Mouse (Mus musculus) embryonic fibroblast, embryonic 13.5 days (primary cell): ENCODE measurements around the gene Rnf114. TPM values are rescaled to one million over a fixed set of nuclear protein-coding genes. Genes with fewer than 3 reads are reported as not detected.

Source experiments
- H3K27ac ChIP-seq: 2 replicates; pipeline ENCODE4 v1.5.1; 2012; ENCODE audit warnings: low read length, control low read depth, inconsistent platforms; ENCODE audit not compliant: insufficient read depth
- H3K4me1 ChIP-seq: 2 replicates; pipeline ENCODE4 v1.6.1; 2011; ENCODE audit warnings: low read length; ENCODE audit not compliant: control insufficient read depth, insufficient read depth
- H3K4me3 ChIP-seq: 2 replicates; pipeline ENCODE4 v1.5.1; 2011; ENCODE audit warnings: mild to moderate bottlenecking, control low read depth, low read length; ENCODE audit not compliant: insufficient read depth
- CTCF ChIP-seq: IDR thresholded peaks from 2 replicates; pipeline ENCODE4 v1.5.1; 2011; ENCODE audit warnings: mild to moderate bottlenecking, control low read depth, low read length, moderate library complexity, borderline replicate concordance; ENCODE audit not compliant: insufficient read depth
- POLR2A ChIP-seq: IDR thresholded peaks from 2 replicates; pipeline ENCODE4 v1.6.1; 2011; ENCODE audit warnings: low read depth, mild to moderate bottlenecking, control low read depth, low read length, moderate library complexity
- polyA plus RNA-seq: library from polyadenylated mRNA; stranded (reverse); fragments of >200 nt; gene quantifications from 2 replicates; pipeline ENCODE4 v1.2.4, GENCODE M21; 2011; ENCODE audit warnings: low read depth; ENCODE audit not compliant: missing spikeins, insufficient read length

Rnf114 gene
- polyA plus RNA-seq, 1 experiment = 44.9 TPM

DNA sequence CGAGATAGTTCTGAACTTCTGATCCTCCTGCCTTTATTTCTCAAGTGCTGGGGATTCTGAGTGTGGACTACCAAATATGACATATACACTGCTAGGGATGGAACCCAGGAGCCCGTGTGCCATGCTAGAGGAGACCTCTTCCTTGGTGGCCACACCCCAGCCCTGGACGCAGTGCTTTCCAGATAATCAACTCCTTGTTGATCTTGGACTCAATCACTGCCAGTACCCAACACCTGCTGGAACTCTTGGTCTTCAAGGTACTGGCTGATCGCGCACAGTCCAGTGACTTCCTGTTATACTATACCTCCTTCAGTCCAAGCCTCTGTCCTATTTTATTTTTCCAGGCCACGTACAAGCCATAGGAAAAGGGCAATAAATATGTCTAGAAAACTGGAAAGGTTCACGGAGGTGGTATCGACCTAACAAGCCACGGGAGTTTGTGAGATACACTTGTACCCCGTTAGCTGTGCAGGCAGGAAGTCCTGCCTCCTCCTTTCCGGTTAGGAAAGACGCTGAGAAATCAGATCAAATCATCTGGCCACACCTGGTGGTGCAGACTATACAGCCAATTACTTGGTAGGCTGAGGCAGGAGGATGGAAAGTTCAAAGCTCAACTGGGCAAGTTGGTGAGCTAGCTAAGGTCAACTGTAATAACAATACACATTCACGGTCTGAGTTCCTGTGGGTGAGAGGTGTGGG lies 10.3 kb downstream of the Rnf114 start:
- TF ChIP-seq POLR2A = no peak; the same call in none of the 2 replicates
- TF ChIP-seq CTCF = no peak

DNA sequence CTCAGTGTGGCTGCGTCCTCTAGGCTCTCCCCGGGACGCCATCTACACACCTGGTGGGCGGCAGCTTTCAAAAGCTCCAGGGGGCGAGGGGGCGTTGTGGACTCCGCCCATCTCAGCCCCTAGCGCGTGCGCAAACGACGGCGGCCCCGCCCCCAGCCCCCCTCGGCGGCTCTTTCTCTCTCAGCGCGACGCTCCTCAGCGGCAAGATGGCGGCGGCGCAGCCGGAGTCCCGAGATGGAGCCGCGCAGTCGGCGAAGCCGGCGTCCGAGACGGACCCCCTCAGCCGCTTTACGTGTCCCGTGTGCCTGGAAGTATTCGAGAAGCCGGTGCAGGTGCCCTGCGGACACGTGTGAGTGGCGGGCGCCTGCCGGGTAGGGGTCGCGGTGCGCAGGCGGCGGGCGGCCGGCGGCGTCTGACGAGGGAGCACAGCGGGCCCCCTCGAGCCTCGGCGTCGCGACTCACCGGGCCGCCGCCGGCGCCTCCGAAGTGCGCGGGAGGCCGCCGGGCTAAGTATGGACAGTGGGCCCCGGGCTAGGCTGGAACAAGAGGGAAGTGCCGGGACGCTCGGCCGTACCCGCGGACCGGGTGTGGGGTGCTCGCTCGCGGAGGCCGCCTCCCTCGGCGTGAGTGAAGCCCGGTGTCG lies 10.9 kb downstream of the Rnf114 start:
- TF ChIP-seq POLR2A (peak; percentile 69; the same call in 1 of the 2 replicates), CTCF (no peak)
- peaks cover 9% of the 10 kb centered on the region; the same call in 1 of the 2 replicates for H3K4me1 ChIP-seq
- peak overlapping the region; percentile 9; the same call in 1 of the 2 replicates for H3K27ac ChIP-seq
- peak overlapping the region; percentile 86 for H3K4me3 ChIP-seq

More for the DNA sequence above, 10.3 kb downstream of the Rnf114 start:
- no peak overlapping the region for H3K27ac ChIP-seq
- peaks cover 9% of the 10 kb centered on the region; the same call in 1 of the 2 replicates for H3K4me1 ChIP-seq
- H3K4me3 ChIP-seq = peak overlapping the region; percentile 86

DNA sequence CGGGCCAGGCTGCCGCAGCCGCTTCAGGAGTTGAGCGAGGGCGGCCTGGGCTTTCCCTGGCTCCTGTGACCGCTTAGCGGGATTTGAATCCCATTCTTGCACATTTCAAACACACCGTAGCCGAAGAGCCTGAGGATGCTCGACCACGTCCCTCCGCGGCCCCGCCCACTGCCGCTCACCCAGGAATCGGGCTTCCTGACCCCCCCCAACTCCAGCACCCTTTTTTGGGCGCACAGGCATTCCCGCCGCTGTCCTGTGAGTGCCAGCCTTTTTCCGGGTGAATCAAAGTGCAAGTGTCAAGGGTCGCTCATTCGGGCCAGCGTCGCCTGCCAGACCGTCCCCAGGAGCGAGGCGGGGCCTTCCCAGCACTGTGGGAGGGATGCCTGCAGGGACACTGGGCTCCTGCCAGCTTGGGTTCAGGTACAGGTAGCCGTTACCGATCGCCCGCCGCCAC lies 11.5 kb downstream of the Rnf114 start:
- Histone ChIP-seq H3K27ac (peak overlapping the region; percentile 9; the same call in 1 of the 2 replicates), H3K4me3 (peak overlapping the region; percentile 86), H3K4me1 (peaks cover 9% of the 10 kb centered on the region; the same call in 1 of the 2 replicates)
- no peak for TF ChIP-seq POLR2A
- TF ChIP-seq CTCF = no peak

DNA sequence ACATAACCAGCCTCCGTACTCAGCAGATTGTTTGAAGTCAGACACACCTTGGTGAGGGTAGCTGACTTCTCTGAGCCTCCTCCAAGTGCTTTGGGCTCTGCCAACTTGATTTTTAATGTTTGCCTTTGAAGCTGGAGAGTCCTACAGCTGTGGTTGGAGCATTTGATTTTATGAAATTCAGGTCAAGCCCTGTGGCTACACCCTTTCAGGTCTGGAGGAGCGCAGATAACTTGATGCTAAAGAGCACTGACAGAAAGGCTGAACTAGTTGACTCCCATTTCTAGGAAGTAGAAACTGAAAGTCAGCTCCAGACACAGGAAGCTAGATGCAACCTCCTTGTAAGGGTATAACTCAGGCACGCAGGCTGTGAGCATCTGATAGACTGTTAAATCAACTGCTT lies 12.7 kb downstream of the Rnf114 start:
- Histone ChIP-seq H3K27ac (no peak overlapping the region), H3K4me1 (peaks cover 9% of the 10 kb centered on the region; the same call in 1 of the 2 replicates), H3K4me3 (no peak overlapping the region)
- TF ChIP-seq CTCF = no peak
- no peak for TF ChIP-seq POLR2A

DNA sequence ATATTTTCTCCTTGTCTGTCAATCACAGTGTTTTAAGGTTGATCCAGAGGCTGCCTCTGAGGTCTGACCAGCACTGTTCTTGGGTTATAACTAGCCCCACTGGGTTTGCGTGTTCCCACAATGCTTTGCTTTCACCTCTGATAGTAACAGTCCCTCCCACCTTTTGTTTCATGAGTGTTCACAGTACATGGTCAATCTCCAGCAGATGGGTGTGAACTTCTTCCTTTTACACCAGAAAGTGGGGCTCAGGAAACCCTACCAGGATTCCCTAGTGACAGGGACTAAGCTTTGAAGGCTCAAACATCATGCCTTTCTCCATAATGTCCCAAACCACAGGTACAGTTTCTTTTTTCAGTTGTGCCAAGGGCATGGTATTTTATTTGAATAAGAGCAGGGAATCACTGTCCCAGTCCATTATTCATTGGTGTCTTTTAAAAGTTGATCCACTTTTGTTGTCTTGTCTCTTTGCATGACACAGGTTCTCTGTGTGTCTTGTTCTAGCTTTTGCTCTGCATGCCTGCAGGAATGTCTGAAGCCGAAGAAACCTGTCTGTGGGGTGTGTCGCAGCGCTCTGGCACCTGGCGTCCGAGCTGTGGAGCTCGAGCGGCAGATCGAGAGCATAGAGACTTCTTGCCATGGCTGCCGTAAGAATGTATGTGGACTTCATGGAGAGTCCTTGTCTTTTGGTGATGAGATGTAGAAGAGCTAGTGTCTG lies 14.3 kb downstream of the Rnf114 start:
- H3K4me3 ChIP-seq = no peak overlapping the region
- TF ChIP-seq CTCF (no peak), POLR2A (no peak)
- peaks cover 9% of the 10 kb centered on the region; the same call in 1 of the 2 replicates for H3K4me1 ChIP-seq

DNA sequence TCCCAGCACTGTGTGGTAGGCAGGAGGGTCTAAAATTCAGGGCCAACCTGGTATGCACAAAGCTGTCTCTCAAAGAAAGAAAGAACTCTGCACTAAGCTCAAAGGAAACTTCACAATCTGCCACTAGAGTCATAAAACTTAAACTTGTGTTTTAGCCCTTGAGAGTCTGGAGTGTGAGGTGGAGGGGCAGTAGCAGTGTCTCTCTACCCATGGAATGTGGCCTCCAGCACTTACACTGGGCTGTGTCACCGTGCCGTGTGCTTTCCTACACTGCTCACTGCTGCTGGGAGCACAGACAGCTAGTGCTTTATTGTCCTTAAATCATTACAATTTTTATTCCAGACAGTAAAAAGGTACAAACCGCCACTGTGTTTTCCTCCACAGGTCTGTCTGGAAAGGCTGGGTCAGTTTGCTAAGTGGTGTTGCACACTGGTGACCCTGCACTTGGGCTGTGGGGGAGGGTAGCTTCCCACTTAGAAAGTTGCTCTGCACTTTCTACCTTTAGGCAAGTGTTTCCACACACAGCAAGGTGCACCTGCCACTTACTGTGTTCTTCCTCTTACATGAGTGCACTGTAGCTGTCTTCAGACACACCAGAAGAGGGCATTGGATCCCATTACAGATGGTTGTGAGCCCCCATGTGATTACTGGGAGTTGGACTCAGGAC lies 15.4 kb downstream of the Rnf114 start:
- TF ChIP-seq POLR2A (no peak), CTCF (no peak)
- Histone ChIP-seq H3K4me1 (peaks cover 9% of the 10 kb centered on the region; the same call in 1 of the 2 replicates), H3K27ac (no peak overlapping the region), H3K4me3 (no peak overlapping the region)

More for the DNA sequence above, 14.3 kb downstream of the Rnf114 start:
- no peak overlapping the region for H3K27ac ChIP-seq

DNA sequence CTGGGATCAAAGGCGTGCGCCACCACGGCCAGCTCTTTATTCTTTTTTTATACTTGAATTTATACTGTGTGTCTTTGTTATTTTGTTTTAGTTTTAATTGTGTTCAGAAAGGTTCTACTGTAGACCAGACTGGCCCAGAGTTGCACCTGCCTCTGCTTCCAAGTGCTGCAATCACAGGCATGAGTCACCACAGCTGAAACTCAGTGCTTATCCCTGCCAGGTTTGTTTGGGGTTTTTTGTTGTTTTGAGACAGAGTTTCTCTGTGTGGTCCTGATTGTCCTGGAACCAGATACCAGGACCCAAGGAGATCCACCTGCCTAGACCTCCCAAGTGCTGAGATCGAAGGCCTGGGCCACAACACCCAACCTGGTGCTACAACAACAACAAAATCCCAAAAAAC lies 16.1 kb downstream of the Rnf114 start:
- Histone ChIP-seq H3K4me1 (peaks cover 9% of the 10 kb centered on the region; the same call in 1 of the 2 replicates), H3K4me3 (no peak overlapping the region), H3K27ac (no peak overlapping the region)
- TF ChIP-seq POLR2A (no peak), CTCF (no peak)

DNA sequence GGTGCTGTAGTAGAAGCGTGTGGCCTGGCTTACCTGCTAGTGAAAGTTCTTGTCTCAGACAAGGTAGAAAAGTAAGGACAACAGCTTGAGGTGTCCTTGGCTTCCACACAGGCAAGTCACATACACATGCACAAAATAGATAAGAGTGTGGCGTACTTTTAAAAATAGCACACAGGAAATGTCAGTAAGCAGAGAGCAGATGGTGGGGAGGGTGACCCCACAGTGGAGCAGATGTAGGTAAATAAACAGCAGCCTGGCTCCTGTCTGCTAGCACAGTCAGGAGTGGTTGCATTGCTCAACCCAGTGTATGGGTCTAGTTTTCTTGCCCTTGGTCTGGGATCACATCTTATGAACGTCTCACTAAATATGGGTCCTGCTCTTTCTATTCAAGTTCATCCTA lies 18.0 kb downstream of the Rnf114 start:
- peaks cover 1% of the 10 kb centered on the region; the same call in 1 of the 2 replicates for H3K4me1 ChIP-seq
- TF ChIP-seq POLR2A = no peak
- no peak for TF ChIP-seq CTCF
- no peak overlapping the region for H3K27ac ChIP-seq
- H3K4me3 ChIP-seq = no peak overlapping the region

DNA sequence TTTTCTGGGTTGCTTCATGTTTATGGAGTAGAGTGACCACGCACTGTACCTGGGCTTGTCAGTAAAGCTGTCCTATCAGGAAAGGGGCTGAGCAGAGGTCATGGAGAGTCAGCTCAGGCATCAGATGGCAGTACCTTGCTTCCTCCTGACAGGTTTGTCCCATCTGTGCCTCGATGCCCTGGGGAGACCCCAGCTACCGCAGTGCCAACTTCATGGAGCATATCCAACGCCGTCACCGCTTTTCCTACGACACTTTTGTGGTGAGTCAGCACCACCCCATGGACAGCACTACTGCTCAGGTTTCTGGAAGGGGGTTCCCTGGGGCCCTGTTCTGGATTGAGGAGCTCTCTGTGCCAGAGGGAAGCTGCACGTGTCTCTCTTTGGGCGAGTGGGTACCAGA lies 19.9 kb downstream of the Rnf114 start:
- no peaks in the 10 kb centered on the region for H3K4me1 ChIP-seq
- TF ChIP-seq CTCF = no peak
- TF ChIP-seq POLR2A = no peak
- no peak overlapping the region for H3K27ac ChIP-seq
- no peak overlapping the region for H3K4me3 ChIP-seq

DNA sequence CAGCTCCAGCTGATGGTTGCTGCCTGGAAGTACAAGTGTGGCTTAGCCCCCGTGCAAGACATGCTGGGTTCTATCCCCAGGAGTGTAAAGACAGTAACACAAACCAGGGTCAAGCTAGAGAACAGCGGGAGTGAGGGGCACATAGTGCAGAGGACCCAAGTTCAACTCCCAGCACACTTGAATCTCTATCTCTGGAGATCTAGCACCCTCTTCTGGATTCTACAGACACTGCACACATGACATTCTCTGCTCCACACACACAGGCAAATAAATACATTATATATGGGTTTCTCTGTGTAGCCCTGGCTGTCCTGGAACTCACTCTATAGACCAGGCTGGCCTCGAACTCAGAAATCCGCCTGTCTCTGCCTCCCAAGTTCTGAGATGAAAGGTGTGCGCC lies 20.5 kb downstream of the Rnf114 start:
- no peaks in the 10 kb centered on the region for H3K4me1 ChIP-seq
- no peak overlapping the region for H3K27ac ChIP-seq
- no peak overlapping the region for H3K4me3 ChIP-seq
- TF ChIP-seq POLR2A (no peak), CTCF (no peak)
